Mouse (Mus musculus) lung, postnatal 0 days (tissue): ENCODE measurements around the gene Lrrc34.

Experiments
- CTCF ChIP-seq: IDR thresholded peaks from 2 replicates; pipeline ENCODE4 v1.5.1; 2016; ENCODE audit warnings: antibody characterized with exemption, mild to moderate bottlenecking
- EP300 ChIP-seq: IDR thresholded peaks from 2 replicates; pipeline ENCODE4 v1.6.1; 2016; ENCODE audit warnings: antibody characterized with exemption, mild to moderate bottlenecking, control low read depth

DNA sequence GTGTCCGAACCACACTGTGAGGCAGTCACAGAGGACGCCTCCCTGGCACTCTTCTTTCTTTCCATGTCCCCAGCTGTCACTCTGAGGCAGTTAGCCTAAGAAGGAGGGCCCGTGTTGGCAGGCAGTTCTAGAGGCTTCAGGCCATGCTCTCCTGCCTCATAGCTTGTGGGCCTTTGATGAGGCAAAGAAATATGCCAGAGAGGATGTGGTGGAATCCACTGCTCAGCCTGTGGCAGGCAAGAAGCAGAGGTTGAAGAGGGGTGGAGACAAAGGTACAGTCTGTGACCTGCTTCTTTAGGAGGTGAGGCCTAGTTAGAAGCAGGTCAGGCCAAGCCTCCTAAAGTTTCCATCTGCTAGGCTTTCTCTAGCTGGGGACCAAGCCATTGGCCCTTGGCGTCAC, 36.7 kb downstream of the Lrrc34 start:
- TF ChIP-seq EP300 = no peak
- no peak for TF ChIP-seq CTCF
